Mouse (Mus musculus) testis, adult 2 months (tissue): Measurements from ENCODE around the gene Fa2h. TPM values are rescaled to one million over a fixed set of nuclear protein-coding genes. Genes with fewer than 3 reads are reported as not detected.

Experiments
- H3K27ac ChIP-seq: fragments of 200-500 bp; 2 replicates; pipeline ENCODE4 v1.5.1; 2012; ENCODE audit warnings: low read depth, low read length; ENCODE audit not compliant: control insufficient read depth, insufficient read depth
- H3K27me3 ChIP-seq: fragments of 200-500 bp; 2 replicates; pipeline ENCODE4 v1.6.1; 2012; ENCODE audit warnings: mild to moderate bottlenecking, low read length, moderate library complexity; ENCODE audit not compliant: control insufficient read depth, insufficient read depth
- H3K36me3 ChIP-seq: fragments of 200-500 bp; 2 replicates; pipeline ENCODE4 v1.6.1; 2012; ENCODE audit warnings: mild to moderate bottlenecking, low read length; ENCODE audit not compliant: control insufficient read depth, insufficient read depth
- H3K4me1 ChIP-seq: fragments of 200-500 bp; 2 replicates; pipeline ENCODE4 v1.6.1; 2012; ENCODE audit warnings: low read length; ENCODE audit not compliant: control insufficient read depth, insufficient read depth
- H3K4me3 ChIP-seq: fragments of 200-500 bp; 2 replicates; pipeline ENCODE4 v1.5.1; 2012; ENCODE audit warnings: low read depth, mild to moderate bottlenecking, low read length, moderate library complexity, mixed read lengths; ENCODE audit not compliant: control insufficient read depth
- CTCF ChIP-seq: fragments of 200-500 bp; IDR thresholded peaks from 2 replicates; pipeline ENCODE4 v1.5.1; 2012; ENCODE audit warnings: low read depth, mild to moderate bottlenecking, inconsistent platforms, low read length, moderate library complexity; ENCODE audit not compliant: control insufficient read depth, insufficient read depth, insufficient replicate concordance
- POLR2A ChIP-seq: fragments of 200-500 bp; IDR thresholded peaks from 2 replicates; pipeline ENCODE4 v1.6.1; 2012; ENCODE audit warnings: low read depth, mild to moderate bottlenecking, inconsistent platforms, low read length, moderate library complexity; ENCODE audit not compliant: control insufficient read depth
- polyA plus RNA-seq: library from polyadenylated mRNA; depleted of rRNA; stranded (reverse); fragments of >200 nt; gene quantifications from 2 replicates; pipeline ENCODE4 v1.2.3, GENCODE M21; 2012; rRNA removed

The Fa2h gene
- 100 and 111 TPM in 2 replicates for polyA plus RNA-seq

DNA sequence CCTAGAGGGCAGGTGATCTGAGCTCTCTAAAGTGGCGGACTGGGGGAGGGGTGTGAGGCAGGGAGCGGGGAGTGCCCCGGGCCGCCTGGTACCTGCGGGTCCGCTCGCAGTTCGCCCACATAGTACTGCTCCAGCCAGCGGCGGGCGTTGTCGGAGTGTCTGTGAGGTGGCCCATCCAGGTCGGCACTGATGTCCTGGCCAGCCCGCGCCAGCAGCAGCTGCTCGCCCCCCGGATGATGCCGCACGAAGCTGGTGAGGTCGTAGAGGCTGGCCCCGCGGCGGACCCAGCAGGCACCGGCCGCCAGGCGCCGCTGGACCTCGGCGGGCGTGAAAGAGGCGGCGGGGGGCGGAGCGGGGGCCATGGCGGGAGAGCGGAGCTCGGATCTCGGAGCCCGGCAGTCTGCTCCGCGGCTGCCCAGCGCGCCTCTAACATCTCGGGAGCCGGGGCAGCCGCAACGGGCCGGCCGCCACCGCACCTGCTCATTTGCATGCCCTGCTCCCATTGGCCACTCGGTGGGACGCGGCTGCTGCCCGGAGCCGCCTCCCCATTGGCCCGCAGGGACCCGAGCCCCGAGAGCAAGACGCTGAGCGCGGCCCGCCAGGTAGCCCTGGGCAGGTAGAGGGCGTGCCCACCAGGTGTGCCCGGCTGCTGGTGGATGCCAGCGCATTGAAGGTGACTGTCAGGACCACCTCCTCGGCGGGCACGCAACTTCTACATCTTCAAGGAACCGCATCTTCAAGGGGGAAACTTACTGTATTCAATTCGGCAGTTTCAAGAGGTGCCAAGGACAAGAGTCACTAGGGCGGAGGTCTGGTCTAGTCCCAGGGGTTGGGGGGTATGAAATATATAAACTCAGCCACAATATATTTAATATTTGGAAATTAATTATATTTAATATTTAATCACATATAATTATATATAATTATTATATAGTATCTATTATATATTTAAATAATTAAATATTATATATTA lies at the start of gene Fa2h:
Fa2h (minus strand) TSS at position 434 of the 973 bp plus-strand sequence.
- Histone ChIP-seq H3K4me3 (peak within 1 kb of the TSS; percentile 78), H3K36me3 (no peaks in the 10 kb centered on the region), H3K27ac (no peak within 1 kb of the TSS), H3K4me1 (peaks cover 7% of the 10 kb centered on the region), H3K27me3 (no peaks in the 10 kb centered on the region)
- no peak for TF ChIP-seq CTCF
- TF ChIP-seq POLR2A = peak; percentile 51; the same call in 1 of the 2 replicates

DNA sequence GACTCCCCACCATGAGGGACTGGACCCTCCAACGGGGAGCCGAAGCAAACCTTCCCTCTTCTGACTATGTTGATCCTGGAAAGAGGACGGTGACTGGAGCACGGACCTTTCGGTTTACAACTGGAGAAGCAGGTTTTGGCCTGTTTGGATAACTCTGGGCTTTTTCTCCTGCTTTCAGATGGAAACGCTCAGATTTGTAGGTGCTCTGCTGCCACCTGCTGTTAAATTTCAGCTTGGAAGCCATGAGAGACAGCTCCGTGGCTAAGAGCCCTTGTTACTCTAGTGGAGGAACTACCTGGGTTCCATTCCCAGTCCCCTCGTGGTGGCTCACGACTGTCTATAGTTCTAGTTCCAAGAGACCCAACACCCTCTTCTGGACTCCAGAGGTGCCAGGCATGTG lies 45.6 kb upstream of the Fa2h start:
- TF ChIP-seq CTCF (0 out of 2 replicates have a peak, but pooled peaks have one; percentile 13), POLR2A (no peak)
- Histone ChIP-seq H3K4me3 (peak overlapping the region; percentile 50), H3K27ac (no peak overlapping the region), H3K27me3 (no peaks in the 10 kb centered on the region), H3K4me1 (peaks cover 2% of the 10 kb centered on the region; the same call in 1 of the 2 replicates), H3K36me3 (no peaks in the 10 kb centered on the region)

DNA sequence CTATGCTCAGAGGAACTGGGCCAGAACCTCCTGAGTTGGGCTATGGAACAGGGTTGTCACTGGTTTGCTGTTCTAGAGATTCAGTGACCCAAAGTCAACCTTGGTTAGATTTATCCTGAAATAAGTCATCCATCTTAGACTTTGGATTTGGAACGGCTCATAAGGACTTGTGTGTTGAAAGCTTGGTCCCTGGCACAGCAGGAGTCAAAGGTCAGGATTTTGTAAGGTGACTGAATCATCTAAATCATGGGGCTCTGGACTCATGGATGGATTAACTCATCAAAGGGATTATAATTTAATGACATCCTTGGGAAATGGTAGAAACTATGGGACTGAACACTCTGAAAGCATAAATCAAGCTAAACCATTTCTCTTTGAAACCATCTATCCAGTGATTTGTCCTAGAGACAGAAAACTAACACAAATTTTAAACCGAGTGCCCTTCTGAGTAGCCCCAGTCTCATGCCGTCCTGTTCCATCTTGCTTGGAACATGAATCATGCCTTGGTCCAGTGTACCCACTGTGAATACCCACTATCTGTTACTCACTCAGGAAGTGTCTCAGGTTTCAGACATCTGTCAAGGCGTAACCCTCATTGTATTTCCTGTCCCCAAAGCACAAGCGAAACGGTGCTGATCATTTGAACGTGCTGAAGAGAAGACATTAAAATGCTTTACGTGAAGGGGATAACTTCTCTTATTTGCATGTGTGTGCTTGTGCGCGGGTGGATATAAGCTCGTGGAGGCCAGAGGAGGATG lies 41.6 kb upstream of the Fa2h start:
- no peaks in the 10 kb centered on the region for H3K36me3 ChIP-seq
- no peak overlapping the region for H3K4me3 ChIP-seq
- no peak for TF ChIP-seq CTCF
- no peak for TF ChIP-seq POLR2A
- H3K4me1 ChIP-seq = peaks cover 2% of the 10 kb centered on the region; the same call in 1 of the 2 replicates
- H3K27ac ChIP-seq = no peak overlapping the region
- no peaks in the 10 kb centered on the region for H3K27me3 ChIP-seq

DNA sequence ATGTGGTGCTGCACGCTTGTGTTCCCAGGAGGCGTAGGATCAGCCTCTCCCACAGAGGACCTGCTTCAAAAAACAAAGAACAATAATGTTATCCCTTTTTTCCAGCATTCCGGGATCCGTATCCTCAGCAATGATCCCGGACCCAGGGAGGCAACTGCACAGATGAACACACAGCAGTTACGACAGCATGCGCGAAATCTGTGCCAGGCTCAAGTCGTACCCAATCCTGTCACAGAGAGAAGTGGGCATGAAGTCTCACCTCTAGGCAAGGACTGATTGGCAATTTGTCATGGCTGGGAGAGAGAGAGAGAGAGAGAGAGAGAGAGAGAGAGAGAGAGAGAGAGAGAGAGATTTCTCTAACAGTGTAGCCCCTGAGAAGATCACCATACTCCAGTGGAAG lies 31.0 kb upstream of the Fa2h start:
- no peak overlapping the region for H3K27ac ChIP-seq
- no peaks in the 10 kb centered on the region for H3K36me3 ChIP-seq
- no peaks in the 10 kb centered on the region for H3K4me1 ChIP-seq
- no peak for TF ChIP-seq CTCF
- TF ChIP-seq POLR2A = no peak
- H3K27me3 ChIP-seq = no peaks in the 10 kb centered on the region
- H3K4me3 ChIP-seq = no peak overlapping the region

DNA sequence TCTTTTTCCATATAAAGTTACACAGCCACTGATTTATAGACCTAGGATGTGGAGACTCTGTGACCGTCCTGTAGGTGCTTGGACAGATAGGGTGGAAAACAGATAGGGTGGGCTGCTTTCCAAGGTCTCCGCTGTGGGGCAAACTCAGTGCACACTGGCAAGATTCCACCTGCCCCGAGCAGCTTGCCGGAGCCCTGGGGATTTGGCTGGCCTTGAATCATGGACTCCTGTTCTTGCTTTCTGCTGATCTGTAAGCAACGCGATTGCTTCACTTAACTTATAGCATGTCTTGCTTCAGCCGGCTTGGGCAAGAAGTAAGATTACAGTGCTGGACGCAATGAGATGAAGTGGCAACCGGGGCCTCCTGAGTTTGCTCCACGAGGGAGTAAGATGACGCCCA lies 30.6 kb upstream of the Fa2h start:
- no peak overlapping the region for H3K27ac ChIP-seq
- H3K4me1 ChIP-seq = no peaks in the 10 kb centered on the region
- H3K27me3 ChIP-seq = no peaks in the 10 kb centered on the region
- no peaks in the 10 kb centered on the region for H3K36me3 ChIP-seq
- H3K4me3 ChIP-seq = no peak overlapping the region
- no peak for TF ChIP-seq CTCF

DNA sequence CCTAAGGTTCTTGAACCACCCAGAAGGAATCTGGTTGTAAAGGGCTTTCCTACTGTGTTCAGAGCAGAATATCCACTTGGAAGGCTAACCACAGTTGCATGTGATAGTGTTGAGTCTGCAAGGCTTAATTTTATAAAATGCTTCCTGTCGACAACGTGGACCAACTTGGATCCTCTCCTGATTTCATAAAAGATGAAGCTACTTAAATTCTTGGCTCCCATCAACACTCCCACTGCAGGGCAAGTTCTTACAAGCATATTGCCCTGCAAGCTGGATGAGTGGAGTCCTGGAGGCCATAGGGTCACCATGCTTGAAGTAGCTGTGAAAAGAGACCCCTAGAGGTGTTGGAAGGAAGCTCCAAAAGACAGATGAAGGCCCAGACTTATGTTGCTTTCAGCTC lies 29.0 kb upstream of the Fa2h start:
- H3K4me1 ChIP-seq = no peaks in the 10 kb centered on the region
- H3K4me3 ChIP-seq = no peak overlapping the region
- no peak for TF ChIP-seq POLR2A
- TF ChIP-seq CTCF = no peak
- no peak overlapping the region for H3K27ac ChIP-seq
- H3K27me3 ChIP-seq = no peaks in the 10 kb centered on the region
- H3K36me3 ChIP-seq = no peaks in the 10 kb centered on the region

DNA sequence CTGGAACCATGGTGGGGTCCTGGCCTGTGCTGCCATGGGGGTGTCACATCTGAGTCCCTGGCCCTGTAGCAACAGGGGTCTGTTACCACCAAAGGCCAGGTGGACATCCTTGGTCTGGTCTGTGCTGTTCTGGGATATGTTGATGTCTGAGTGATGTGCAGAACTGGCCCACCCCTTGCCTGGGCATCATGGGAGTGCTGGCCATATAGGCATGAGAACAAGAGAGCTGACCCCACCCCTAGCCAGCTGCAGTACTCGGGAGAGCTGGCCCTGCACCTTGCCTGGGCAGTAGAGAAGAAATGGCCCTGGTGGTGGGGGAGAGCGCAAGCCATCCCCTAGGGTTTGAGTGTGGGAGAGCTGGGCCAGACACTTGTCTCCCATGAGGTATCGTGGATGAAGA lies 25.5 kb upstream of the Fa2h start:
- Histone ChIP-seq H3K36me3 (no peaks in the 10 kb centered on the region), H3K4me3 (no peak overlapping the region), H3K4me1 (no peaks in the 10 kb centered on the region), H3K27me3 (no peaks in the 10 kb centered on the region), H3K27ac (no peak overlapping the region)
- no peak for TF ChIP-seq POLR2A
- no peak for TF ChIP-seq CTCF
